Mouse (Mus musculus) neural tube, embryonic 13.5 days (tissue): ENCODE measurements around the gene Olfr629. TPM values are rescaled to one million over a fixed set of nuclear protein-coding genes. Genes with fewer than 3 reads are reported as not detected.
"Not testable (repeated sequence)": the region's sequence is repeated elsewhere in the genome, so short reads cannot be mapped to it uniquely, and the experiment has no call there.

Experiments used
- ATAC-seq: fragments of 200-750 bp; cut with Nextera tagmentation; 2 replicates; pipeline ENCODE4 v1.8.0; 2017; ENCODE audit warnings: low read depth, mild to moderate bottlenecking, moderate TSS enrichment, moderate library complexity
- H3K27ac ChIP-seq: fragments of 300-500 bp; sonication (generic); replicated peaks from 2 replicates; pipeline ENCODE4 v1.5.1; 2015; ENCODE audit warnings: moderate library complexity, mild to moderate bottlenecking, inconsistent platforms
- H3K27me3 ChIP-seq: fragments of 300-500 bp; sonication (generic); 2 replicates; pipeline ENCODE4 v1.6.1; 2015; ENCODE audit warnings: mild to moderate bottlenecking, inconsistent platforms
- H3K36me3 ChIP-seq: fragments of 300-500 bp; sonication (generic); 2 replicates; pipeline ENCODE4 v1.6.1; 2015; ENCODE audit warnings: mild to moderate bottlenecking, inconsistent platforms
- H3K4me1 ChIP-seq: fragments of 300-500 bp; sonication (generic); replicated peaks from 2 replicates; pipeline ENCODE4 v1.6.1; 2015; ENCODE audit warnings: inconsistent platforms
- H3K4me2 ChIP-seq: fragments of 300-500 bp; sonication (generic); 2 replicates; pipeline ENCODE4 v1.6.1; 2015; ENCODE audit warnings: inconsistent platforms, mild to moderate bottlenecking, moderate library complexity
- H3K4me3 ChIP-seq: fragments of 300-500 bp; sonication (generic); 2 replicates; pipeline ENCODE4 v1.5.1; 2015; ENCODE audit warnings: mild to moderate bottlenecking, inconsistent platforms
- H3K9ac ChIP-seq: fragments of 300-500 bp; sonication (generic); 2 replicates; pipeline ENCODE4 v1.6.1; 2015; ENCODE audit warnings: moderate library complexity, mild to moderate bottlenecking, inconsistent platforms
- H3K9me3 ChIP-seq: fragments of 300-500 bp; sonication (generic); 2 replicates; pipeline ENCODE4 v1.6.1; 2016; ENCODE audit warnings: inconsistent platforms
- WGBS: fragments of 180-500 bp; shearing (Covaris S2); methylation state at CpG from one replicate; pipeline ENCODE4 v1.1.7; 2015; 5-methylcytosine and 5-hydroxymethylcytosine counted together
- polyA plus RNA-seq: library from polyadenylated mRNA; unstranded; fragments of >200 nt; fragmentation: Nextera tagmentation; extraction: Ambion mirVana; gene quantifications from 2 replicates; pipeline ENCODE4 v1.2.1, GENCODE M21; 2015

The Olfr629 gene
- polyA plus RNA-seq: not detected in 2 replicates

GRCm38 (mm10) chr7:103744843-103745242 lies at the start of gene Olfr629:
Gene Olfr629 (minus strand): TSS chr7:103744943.
- Histone ChIP-seq H3K27ac (no peak within 1 kb of the TSS), H3K36me3 (no peaks in the 10 kb centered on the region), H3K9me3 (0 out of 2 replicates have a peak, but pooled peaks cover 10% of the 10 kb centered on the region), H3K4me2 (no peak within 1 kb of the TSS), H3K27me3 (no peaks in the 10 kb centered on the region), H3K4me1 (no peaks in the 10 kb centered on the region), H3K9ac (no peak within 1 kb of the TSS), H3K4me3 (no peak within 1 kb of the TSS)
- no peak for ATAC-seq
- 81% methylated on average over 2 of the region's 2 CpGs for WGBS

DNA sequence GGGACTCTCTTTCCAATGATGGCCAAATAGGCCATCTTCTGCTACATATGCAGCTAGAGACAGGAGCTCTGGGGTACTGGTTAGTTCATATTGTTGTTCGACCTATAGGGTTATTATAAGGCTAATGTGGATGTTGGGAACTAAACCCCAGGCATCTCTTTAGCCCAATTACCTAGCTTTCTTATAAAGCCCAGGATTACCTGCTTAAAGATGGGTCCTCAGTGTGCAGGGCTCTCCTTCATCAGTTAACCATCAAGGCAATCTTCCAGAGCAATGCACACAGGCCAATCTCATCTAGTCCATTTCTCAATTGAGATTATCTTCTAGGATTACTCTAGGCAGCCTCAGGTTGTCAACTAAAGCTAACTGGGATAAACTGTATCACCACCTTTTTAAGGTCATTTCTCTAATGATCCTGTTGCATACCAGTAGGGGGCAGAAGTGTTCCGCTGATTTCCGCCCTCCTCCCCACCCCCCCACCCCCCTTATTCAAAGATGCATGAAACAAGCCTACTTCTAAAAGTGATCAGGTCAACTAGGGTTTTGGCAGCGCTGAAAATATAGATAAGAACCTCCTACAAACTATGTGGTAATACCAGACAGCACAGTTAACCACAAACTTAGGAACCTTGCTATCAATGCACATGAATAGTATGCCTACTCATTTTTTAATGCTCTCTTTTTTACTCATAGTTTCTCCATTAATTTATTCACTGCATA lies 48.1 kb upstream of the Olfr629 start:
- ATAC-seq: no peak
- H3K4me2 ChIP-seq: no peak overlapping the region
- no peak overlapping the region for H3K27ac ChIP-seq
- WGBS: 28% methylated on average over 4 of the region's 4 CpGs
- H3K9me3 ChIP-seq: no peaks in the 10 kb centered on the region
- H3K4me1 ChIP-seq: no peaks in the 10 kb centered on the region
- no peak overlapping the region for H3K9ac ChIP-seq
- H3K27me3 ChIP-seq: no peaks in the 10 kb centered on the region
- H3K36me3 ChIP-seq: no peaks in the 10 kb centered on the region
- H3K4me3 ChIP-seq: no peak overlapping the region

DNA sequence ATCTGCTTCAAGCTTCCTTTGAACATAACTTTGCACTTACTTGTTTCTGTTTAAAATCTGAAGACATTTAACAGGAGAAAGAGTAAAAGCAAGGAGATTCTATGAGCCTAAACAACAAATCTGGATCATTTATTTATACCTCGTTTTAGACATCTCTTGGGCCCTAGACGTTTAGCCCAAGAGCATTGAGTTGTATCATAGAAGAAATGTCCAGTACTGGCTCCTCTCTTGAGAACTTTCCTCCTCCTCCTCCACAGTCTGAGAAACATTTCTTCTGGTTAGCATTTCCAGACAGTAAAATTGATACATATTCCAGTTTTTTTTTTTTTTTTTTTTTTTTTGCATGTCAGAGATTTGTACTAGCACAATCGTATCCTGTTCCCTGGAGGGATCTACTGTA lies 47.0 kb upstream of the Olfr629 start, which contains the start of gene Olfr67:
TSS of gene Olfr67 (minus strand) at position 101 of the 400 bp plus-strand sequence.
- Histone ChIP-seq H3K9me3 (no peaks in the 10 kb centered on the region), H3K27me3 (no peaks in the 10 kb centered on the region), H3K4me1 (no peaks in the 10 kb centered on the region), H3K4me2 (no peak within 1 kb of the TSS), H3K9ac (no peak within 1 kb of the TSS), H3K36me3 (no peaks in the 10 kb centered on the region), H3K27ac (no peak within 1 kb of the TSS), H3K4me3 (no peak within 1 kb of the TSS)
- WGBS: 90% methylated on average over 3 of the region's 3 CpGs
- ATAC-seq: no peak

GRCm38 (mm10) chr7:103779598-103779997 lies 34.9 kb upstream of the Olfr629 start, which contains the start of gene Olfr68:
Gene Olfr68 (minus strand): TSS chr7:103779698.
- Histone ChIP-seq H3K9ac (no peak within 1 kb of the TSS), H3K4me1 (no peaks in the 10 kb centered on the region), H3K27me3 (no peaks in the 10 kb centered on the region), H3K9me3 (no peaks in the 10 kb centered on the region), H3K36me3 (no peaks in the 10 kb centered on the region), H3K4me3 (no peak within 1 kb of the TSS), H3K27ac (no peak within 1 kb of the TSS), H3K4me2 (no peak within 1 kb of the TSS)
- WGBS: 76% methylated on average over 3 of the region's 3 CpGs
- no peak for ATAC-seq

DNA sequence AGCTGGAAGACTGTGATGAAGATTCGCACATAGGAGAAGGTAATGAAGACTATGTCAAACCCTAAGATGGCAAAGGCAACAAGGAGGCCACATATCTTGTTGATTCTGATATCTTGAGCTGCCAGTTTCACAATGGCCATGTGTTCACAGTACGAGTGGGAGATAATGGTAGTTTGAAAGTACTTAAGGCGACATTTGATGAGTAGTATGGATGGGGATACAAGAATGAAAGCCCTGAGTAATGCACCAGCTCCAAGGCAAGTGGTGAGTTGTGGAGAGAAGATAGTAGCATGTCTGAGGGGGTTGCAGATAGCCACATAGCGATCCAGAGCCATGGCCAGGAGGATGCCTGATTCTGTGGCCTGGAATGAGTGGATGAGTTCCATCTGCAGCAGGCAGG lies 32.9 kb upstream of the Olfr629 start:
- ATAC-seq, H3K9me3 ChIP-seq, H3K27me3 ChIP-seq, H3K36me3 ChIP-seq, H3K9ac ChIP-seq, H3K27ac ChIP-seq, H3K4me2 ChIP-seq, H3K4me3 ChIP-seq, H3K4me1 ChIP-seq: not testable (repeated sequence)
- WGBS: 85% methylated on average over 4 of the region's 4 CpGs

DNA sequence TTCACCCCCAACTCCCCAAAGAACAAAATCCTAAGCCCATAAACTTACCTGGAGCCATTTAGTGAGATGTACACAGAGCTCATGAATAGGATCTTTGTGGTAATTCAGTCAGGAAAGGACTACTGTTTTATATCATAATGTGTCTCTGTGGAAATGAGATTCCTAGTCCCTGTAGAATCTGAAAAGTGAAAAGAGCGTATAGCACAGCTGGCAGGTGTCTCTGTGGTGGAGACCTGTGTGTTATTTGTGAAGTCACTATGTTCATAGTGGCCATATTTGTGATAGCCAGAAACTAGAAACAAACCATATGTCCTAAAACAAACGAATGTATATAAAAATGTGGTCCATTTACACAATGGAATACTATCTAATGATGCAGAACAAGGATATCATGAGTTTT lies 26.8 kb upstream of the Olfr629 start, which contains the start of gene Olfr69:
TSS of gene Olfr69 (minus strand) at position 101 of the 400 bp plus-strand sequence.
- Histone ChIP-seq H3K9ac (no peak within 1 kb of the TSS), H3K4me1 (no peaks in the 10 kb centered on the region), H3K4me3 (no peak within 1 kb of the TSS), H3K36me3 (no peaks in the 10 kb centered on the region), H3K9me3 (no peaks in the 10 kb centered on the region), H3K4me2 (no peak within 1 kb of the TSS), H3K27ac (no peak within 1 kb of the TSS), H3K27me3 (no peaks in the 10 kb centered on the region)
- ATAC-seq: no peak
- 85% methylated on average over 2 of the region's 2 CpGs for WGBS

DNA sequence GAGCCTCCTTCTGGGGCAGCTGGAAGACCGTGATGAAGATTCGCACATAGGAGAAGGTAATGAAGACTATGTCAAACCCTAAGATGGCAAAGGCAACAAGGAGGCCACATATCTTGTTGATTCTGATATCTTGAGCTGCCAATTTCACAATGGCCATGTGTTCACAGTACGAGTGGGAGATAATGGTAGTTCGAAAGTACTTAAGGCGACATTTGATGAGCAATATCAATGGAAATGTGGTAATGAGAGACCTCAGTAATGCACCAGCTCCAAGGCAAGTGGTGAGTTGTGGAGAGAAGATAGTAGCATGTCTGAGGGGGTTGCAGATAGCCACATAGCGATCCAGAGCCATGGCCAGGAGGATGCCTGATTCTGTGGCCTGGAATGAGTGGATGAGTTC lies 22.9 kb upstream of the Olfr629 start:
- not testable (repeated sequence) for H3K27ac ChIP-seq, ATAC-seq, H3K9ac ChIP-seq, H3K9me3 ChIP-seq, H3K4me1 ChIP-seq, H3K27me3 ChIP-seq, H3K36me3 ChIP-seq, H3K4me3 ChIP-seq, H3K4me2 ChIP-seq
- 94% methylated on average over 6 of the region's 6 CpGs for WGBS

DNA sequence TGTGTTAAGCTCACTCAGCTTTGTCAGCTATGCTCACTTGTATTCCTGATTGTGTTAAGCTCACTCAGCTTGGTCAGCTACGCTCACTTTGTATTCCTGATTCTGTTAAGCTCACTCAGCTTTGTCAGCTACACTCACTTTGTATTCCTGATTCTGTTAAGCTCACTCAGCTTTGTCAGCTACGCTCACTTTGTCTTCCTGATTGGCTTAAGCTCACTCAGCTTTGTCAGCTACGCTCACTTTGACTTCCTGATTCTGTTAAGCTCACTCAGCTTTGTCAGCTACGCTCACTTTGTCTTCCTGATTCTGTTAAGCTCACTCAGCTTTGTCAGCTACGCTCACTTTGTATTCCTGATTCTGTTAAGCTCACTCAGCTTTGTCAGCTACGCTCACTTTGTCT lies 17.5 kb upstream of the Olfr629 start:
- not testable (repeated sequence) for H3K27me3 ChIP-seq, H3K4me3 ChIP-seq, H3K36me3 ChIP-seq, H3K9me3 ChIP-seq, H3K27ac ChIP-seq, H3K4me2 ChIP-seq, ATAC-seq, H3K9ac ChIP-seq, H3K4me1 ChIP-seq
- WGBS: 92% methylated on average over 6 of the region's 6 CpGs

- 49% methylated on average over 2 of the region's 2 CpGs for WGBS
- no peak within 1 kb of the TSS for H3K4me2 ChIP-seq
- no peaks in the 10 kb centered on the region for H3K4me1 ChIP-seq
- no peaks in the 10 kb centered on the region for H3K27me3 ChIP-seq
- H3K36me3 ChIP-seq: no peaks in the 10 kb centered on the region
- H3K27ac ChIP-seq: no peak within 1 kb of the TSS
- no peak for ATAC-seq
- H3K9me3 ChIP-seq: no peaks in the 10 kb centered on the region
- H3K9ac ChIP-seq: no peak within 1 kb of the TSS
- no peak within 1 kb of the TSS for H3K4me3 ChIP-seq
These were observed 12.5 kb upstream of the Olfr629 start, which contains the start of gene Olfr630 for GRCm38 (mm10) chr7:103757233-103757632. Gene Olfr630 (minus strand): TSS chr7:103757333.

DNA sequence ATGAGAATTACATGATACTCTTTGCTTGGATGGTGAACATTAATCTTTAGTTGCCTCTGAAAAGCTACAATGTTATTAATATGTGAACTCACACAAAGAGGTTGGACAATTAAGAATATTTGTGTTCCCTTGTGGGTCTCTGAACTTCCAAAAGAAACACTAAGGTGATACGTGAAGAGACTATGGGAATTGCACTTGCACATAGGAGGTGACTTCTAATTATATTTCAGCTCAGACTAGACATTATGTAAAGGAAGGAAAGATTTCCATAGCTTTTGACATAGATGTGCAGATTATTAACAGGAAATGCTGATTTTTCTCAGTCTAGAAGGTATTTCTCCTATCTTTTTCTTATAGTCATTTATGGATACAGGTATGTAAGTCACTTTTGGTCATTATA lies 14.7 kb downstream of the Olfr629 start, which contains the start of gene Olfr628:
TSS of gene Olfr628 (plus strand) at position 301 of the 400 bp plus-strand sequence.
- no peak for ATAC-seq
- WGBS: 86% methylated on average over 1 of the region's 1 CpGs

GRCm38 (mm10) chr7:103716398-103716797 lies 28.3 kb downstream of the Olfr629 start:
- H3K9ac ChIP-seq, H3K9me3 ChIP-seq, H3K27me3 ChIP-seq, H3K27ac ChIP-seq, H3K36me3 ChIP-seq, ATAC-seq, H3K4me1 ChIP-seq, H3K4me2 ChIP-seq, H3K4me3 ChIP-seq: not testable (repeated sequence)
- 95% methylated on average over 1 of the region's 1 CpGs for WGBS

More for the DNA sequence above, 14.7 kb downstream of the Olfr629 start, which contains the start of gene Olfr628:
- Histone ChIP-seq H3K27me3 (no peaks in the 10 kb centered on the region), H3K9me3 (no peaks in the 10 kb centered on the region), H3K4me1 (no peaks in the 10 kb centered on the region), H3K36me3 (no peaks in the 10 kb centered on the region), H3K4me3 (no peak within 1 kb of the TSS), H3K27ac (no peak within 1 kb of the TSS), H3K4me2 (no peak within 1 kb of the TSS), H3K9ac (no peak within 1 kb of the TSS)

DNA sequence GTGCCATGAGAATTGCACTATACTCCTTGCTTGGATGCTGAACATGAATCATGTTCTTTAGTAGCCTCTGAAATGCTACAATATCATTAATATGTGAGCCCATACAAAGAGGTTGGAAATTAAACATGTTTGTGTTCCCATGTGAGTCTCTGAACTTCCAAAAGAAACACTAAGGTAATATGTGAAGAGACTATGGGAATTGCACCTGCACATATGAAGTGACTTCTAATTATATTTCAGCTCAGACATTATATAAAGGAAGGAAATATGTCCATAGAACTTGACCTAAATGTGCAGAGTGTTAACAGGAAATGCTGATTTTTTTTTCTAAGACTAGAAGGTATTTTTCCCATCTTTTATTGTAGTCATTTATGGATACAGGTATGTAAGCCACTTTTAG lies 30.4 kb downstream of the Olfr629 start, which contains the start of gene Olfr243:
TSS of gene Olfr243 (plus strand) at position 301 of the 400 bp plus-strand sequence.
- no peak for ATAC-seq
- no peaks in the 10 kb centered on the region for H3K36me3 ChIP-seq
- no peak within 1 kb of the TSS for H3K27ac ChIP-seq
- H3K9ac ChIP-seq: no peak within 1 kb of the TSS
- no peak within 1 kb of the TSS for H3K4me3 ChIP-seq
- H3K4me1 ChIP-seq: no peaks in the 10 kb centered on the region
- no peaks in the 10 kb centered on the region for H3K27me3 ChIP-seq
- no peak within 1 kb of the TSS for H3K4me2 ChIP-seq
- no peaks in the 10 kb centered on the region for H3K9me3 ChIP-seq

DNA sequence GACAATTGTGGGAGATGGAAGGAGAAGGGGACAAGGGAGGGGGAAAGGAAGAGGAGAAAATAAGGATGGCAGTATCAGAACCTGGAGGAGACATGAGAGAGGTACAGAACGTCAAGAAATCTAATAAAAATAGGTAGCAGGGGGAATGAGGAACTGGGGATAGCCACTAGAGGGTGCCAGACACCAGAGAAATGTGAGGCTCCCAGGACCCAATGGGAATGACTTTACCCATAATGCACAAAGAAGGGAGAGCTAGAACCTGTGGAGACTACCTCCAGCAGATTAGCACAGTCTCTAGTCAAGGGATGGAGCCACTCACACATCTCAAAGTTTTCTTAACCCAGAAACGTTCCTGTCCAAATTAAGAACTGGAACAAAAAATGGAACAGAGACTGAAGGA lies 32.7 kb downstream of the Olfr629 start:
- no peaks in the 10 kb centered on the region for H3K9me3 ChIP-seq
- no peak for ATAC-seq
- H3K4me2 ChIP-seq: no peak overlapping the region
- no peaks in the 10 kb centered on the region for H3K27me3 ChIP-seq
- H3K4me1 ChIP-seq: no peaks in the 10 kb centered on the region
- H3K4me3 ChIP-seq: no peak overlapping the region
- 26% methylated on average over 2 of the region's 2 CpGs for WGBS
- no peak overlapping the region for H3K9ac ChIP-seq
- H3K36me3 ChIP-seq: no peaks in the 10 kb centered on the region
- H3K27ac ChIP-seq: no peak overlapping the region
